Mouse (Mus musculus): ENCODE results near the gene Emp3.

- no peak for TF ChIP-seq POLR2A (IDR thresholded peaks at IDR 0.05; ENCODE audit: low read depth, low read length)
- TF ChIP-seq CTCF (conservative IDR thresholded peaks at IDR 0.05 in 1 of 2, IDR thresholded peaks at IDR 0.05 in 1 of 2; ENCODE audit: low read depth in 2 of 2, low read length in 2 of 2), result no peak
- TF ChIP-seq BHLHE40 (IDR thresholded peaks at IDR 0.05; ENCODE audit: low read depth, low read length), result no peak
- TF ChIP-seq MEF2A (IDR thresholded peaks at IDR 0.05; ENCODE audit: borderline replicate concordance, low read depth, low read length), result no peak
- TF ChIP-seq MAFK (IDR thresholded peaks at IDR 0.05; ENCODE audit: insufficient replicate concordance, low read length), result no peak
- no peak for TF ChIP-seq TCF12 (IDR thresholded peaks at IDR 0.05; ENCODE audit: low read depth, low read length)
- TF ChIP-seq SMC3 (IDR thresholded peaks at IDR 0.05; ENCODE audit: low read depth, low read length), result no peak
Measured at GRCm38 (mm10) chr7:45919761-45920160, 1.4 kb downstream of the Emp3 start.
